Mouse (Mus musculus): ENCODE measurements around the gene Dnase2a.

Gene Dnase2a

GRCm38 (mm10) chr8:84936041-84936961, 27.9 kb downstream of the Dnase2a start:
- in situ Hi-C loops (cut with MboI, MseI), result no loop called here

GRCm38 (mm10) chr8:84936962-84937546, 28.7 kb downstream of the Dnase2a start, which contains the start of gene Mast1:
Gene Mast1 (minus strand): TSS chr8:84937359.
- in situ Hi-C loops (cut with MboI, MseI), result no loop called here

GRCm38 (mm10) chr8:84937620-84938485, 29.5 kb downstream of the Dnase2a start:
- in situ Hi-C loops (cut with MboI, MseI), result no loop called here

GRCm38 (mm10) chr8:84943699-84944098, 35.3 kb downstream of the Dnase2a start:
- in situ Hi-C loops (cut with MboI, MseI), result no loop called here

- in situ Hi-C loops (cut with MboI, MseI), result no loop called here
Observed at GRCm38 (mm10) chr8:84944478-84945160, 36.3 kb downstream of the Dnase2a start.

- in situ Hi-C loops (cut with MboI, MseI), result no loop called here
Observed at GRCm38 (mm10) chr8:84945235-84945632, 36.9 kb downstream of the Dnase2a start.

GRCm38 (mm10) chr8:84945633-84946527, 37.5 kb downstream of the Dnase2a start:
- in situ Hi-C loops (cut with MboI, MseI), result no loop called here

GRCm38 (mm10) chr8:84946528-84947240, 38.3 kb downstream of the Dnase2a start, which contains the start of gene Rtbdn:
Gene Rtbdn (plus strand): TSS chr8:84946991.
- in situ Hi-C loops (cut with MboI, MseI), result no loop called here

GRCm38 (mm10) chr8:84947241-84947545, 38.8 kb downstream of the Dnase2a start:
- in situ Hi-C loops (cut with MboI, MseI), result no loop called here

GRCm38 (mm10) chr8:84949753-84950152, 41.4 kb downstream of the Dnase2a start:
- in situ Hi-C loops (cut with MboI, MseI), result no loop called here

- in situ Hi-C loops (cut with MboI, MseI), result no loop called here
Observed at GRCm38 (mm10) chr8:84952612-84953255, 44.4 kb downstream of the Dnase2a start.

GRCm38 (mm10) chr8:84956768-84957167, 48.4 kb downstream of the Dnase2a start:
- in situ Hi-C loops (cut with MboI, MseI), result no loop called here

- in situ Hi-C loops (cut with MboI, MseI), result no loop called here
Observed at GRCm38 (mm10) chr8:84959811-84960210, 51.5 kb downstream of the Dnase2a start.

- in situ Hi-C loops (cut with MboI, MseI), result no loop called here
Observed at GRCm38 (mm10) chr8:84963952-84964351, 55.6 kb downstream of the Dnase2a start.

- in situ Hi-C loops (cut with MboI, MseI), result no loop called here
Observed at GRCm38 (mm10) chr8:84965731-84966291, 57.5 kb downstream of the Dnase2a start.

GRCm38 (mm10) chr8:84966603-84967002, 58.2 kb downstream of the Dnase2a start:
- in situ Hi-C loops (cut with MboI, MseI), result no loop called here

GRCm38 (mm10) chr8:84967532-84968304, 59.4 kb downstream of the Dnase2a start:
- in situ Hi-C loops (cut with MboI, MseI), result no loop called here

- in situ Hi-C loops (cut with MboI, MseI), result no loop called here
Observed at GRCm38 (mm10) chr8:84968650-84969049, 60.3 kb downstream of the Dnase2a start.
